Mouse (Mus musculus) left cerebral cortex, postnatal 36 days (tissue): ENCODE data around the gene Asgr1. TPM values are rescaled to one million over a fixed set of nuclear protein-coding genes. Genes with fewer than 3 reads are reported as not detected.

ENCODE experiments used
- DNase-seq, 2 experiments: peaks; one replicate each; pipeline ENCODE4 v3.0.0; 2021 to 2022; ENCODE audit warnings: low spot score in 2 of 2, mixed read lengths in 1 of 2
- intact Hi-C: fragments of 180-260 bp; cut with DNase I; formaldehyde crosslinking; loops from one replicate; pipeline ENCODE4 v1.15.1; 2025
- microRNA-seq: library from miRNA; unstranded; fragments of <30 nt; microRNA quantifications from one replicate; pipeline ENCODE4 v1.2.0, GENCODE M21; 2022
- total RNA-seq, 2 experiments: library from RNA; stranded (reverse); gene quantifications; 2 replicates each; pipeline ENCODE4 v1.2.3; 2021

Asgr1 gene
- total RNA-seq, 2 experiments from 2014 or later = 0.99 to 1.1 TPM

DNA sequence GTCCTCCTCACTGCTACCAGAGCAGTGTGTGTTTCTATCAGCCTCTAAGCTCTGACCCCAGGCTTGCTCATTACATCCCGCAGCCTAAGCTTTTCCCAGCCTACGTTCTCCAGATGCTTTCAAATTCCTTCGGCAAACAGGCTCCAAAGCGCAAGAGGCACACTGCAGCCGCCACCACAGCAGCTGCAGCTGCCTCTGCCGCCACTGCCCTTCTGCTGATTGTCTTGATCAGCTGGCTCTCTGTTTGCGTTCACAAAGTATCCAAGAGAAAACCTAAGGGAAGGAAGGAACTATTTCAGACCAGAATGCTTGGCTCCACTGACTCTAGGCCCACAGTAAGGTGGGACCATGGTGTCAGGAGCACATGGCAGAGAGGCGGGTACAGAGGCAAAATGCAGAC lies 53.2 kb downstream of the Asgr1 start:
- intact Hi-C loops = no loop called here
- no peak for DNase-seq

Small RNA genes lying within 50 kb of the gene (microRNA-seq; reads per million reads assigned to microRNA genes)
- gene Mir324 = 8,685 reads per million, percentile 94 among the genes with 10 or more reads in this experiment

Other genes with a start within 250 kb of the Asgr1 start
- gene Tmem102, start 248.5 kb upstream of the Asgr1 start, total RNA-seq = not detected
- not detected for gene Gm39566, start 238.8 kb upstream of the Asgr1 start, total RNA-seq
- gene Spem2, start 235.6 kb upstream of the Asgr1 start, total RNA-seq = not detected
- under 1 TPM; 0.52 TPM for gene Spem1, start 231.9 kb upstream of the Asgr1 start, total RNA-seq
- 100 to 1,000 TPM; 239 to 241 TPM for gene Nlgn2, start 216.3 kb upstream of the Asgr1 start, total RNA-seq
- 100 to 1,000 TPM; 111 to 130 TPM for gene Tmem256, start 215.6 kb upstream of the Asgr1 start, total RNA-seq
- gene Plscr3, start 207.7 kb upstream of the Asgr1 start, total RNA-seq = 10 to 100 TPM; 18.4 to 18.7 TPM
- not detected for gene Tnk1, start 195.4 kb upstream of the Asgr1 start, total RNA-seq
- gene Tmem95, start 176.1 kb upstream of the Asgr1 start, total RNA-seq = not detected
- gene Kctd11, start 172.7 kb upstream of the Asgr1 start, total RNA-seq = 1 to 10 TPM in 1 of 2 experiments, under 1 TPM in 1; 0.93 to 1.3 TPM
- under 1 TPM in 1 of 2 experiments, not detected in 1; 0.27 TPM for gene Acap1, start 158.5 kb upstream of the Asgr1 start, total RNA-seq
- gene 2810408A11Rik, start 153.1 kb upstream of the Asgr1 start, total RNA-seq = under 1 TPM in 1 of 2 experiments, not detected in 1; 0.64 TPM
- 100 to 1,000 TPM; 114 to 121 TPM for gene Neurl4, start 153.0 kb upstream of the Asgr1 start, total RNA-seq
- 10 to 100 TPM; 25.9 to 32.4 TPM for gene Gps2, start 140.2 kb upstream of the Asgr1 start, total RNA-seq
- 100 to 1,000 TPM; 406 to 453 TPM for gene Eif5a, start 132.1 kb upstream of the Asgr1 start, total RNA-seq
- 10 to 100 TPM in 1 of 2 experiments, 1 to 10 TPM in 1; 4.6 to 14.7 TPM for gene Ybx2, start 118.3 kb upstream of the Asgr1 start, total RNA-seq
- gene Slc2a4, start 105.9 kb upstream of the Asgr1 start, total RNA-seq = 1 to 10 TPM; 3.6 to 4.4 TPM
- gene Cldn7, start 89.3 kb upstream of the Asgr1 start, total RNA-seq = not detected
- 100 to 1,000 TPM; 112 to 128 TPM for gene Ctdnep1, start 72.9 kb upstream of the Asgr1 start, total RNA-seq
- gene Elp5, start 71.6 kb upstream of the Asgr1 start, total RNA-seq = 10 to 100 TPM; 79.2 to 88.5 TPM
- 100 to 1,000 TPM; 199 to 219 TPM for gene Gabarap, start 62.9 kb upstream of the Asgr1 start, total RNA-seq
- 10 to 100 TPM; 41.3 to 46.1 TPM for gene Phf23, start 58.3 kb upstream of the Asgr1 start, total RNA-seq
- 10 to 100 TPM; 25.4 to 36.0 TPM for gene Dvl2, start 53.5 kb upstream of the Asgr1 start, total RNA-seq
- 10 to 100 TPM; 54.3 to 58.5 TPM for gene Acadvl, start 38.7 kb upstream of the Asgr1 start, total RNA-seq
- gene Dlg4, start 37.1 kb upstream of the Asgr1 start, total RNA-seq = 100 to 1,000 TPM; 867 to 894 TPM
- not detected for gene Asgr2, start 38.6 kb downstream of the Asgr1 start, total RNA-seq
- 1 to 10 TPM in 1 of 2 experiments, under 1 TPM in 1; 0.72 to 1.4 TPM for gene Mgl2, start 76.2 kb downstream of the Asgr1 start, total RNA-seq
- gene Clec10a, start 102.1 kb downstream of the Asgr1 start, total RNA-seq = 1 to 10 TPM; 1.3 to 1.8 TPM
- 10 to 100 TPM; 30.7 to 38.2 TPM for gene Slc16a11, start 158.7 kb downstream of the Asgr1 start, total RNA-seq
- 1 to 10 TPM; 7.2 to 8.1 TPM for gene Slc16a13, start 167.0 kb downstream of the Asgr1 start, total RNA-seq
- 1 to 10 TPM; 1.7 to 1.8 TPM for gene Bcl6b, start 175.7 kb downstream of the Asgr1 start, total RNA-seq
- 10 to 100 TPM; 46.9 to 50.3 TPM for gene 0610010K14Rik, start 183.8 kb downstream of the Asgr1 start, total RNA-seq
- 1 to 10 TPM; 5.3 to 6.4 TPM for gene Gm21988, start 185.7 kb downstream of the Asgr1 start, total RNA-seq
- gene Rnasek, start 185.8 kb downstream of the Asgr1 start, total RNA-seq = 100 to 1,000 TPM; 246 to 287 TPM
- gene Alox12, start 201.3 kb downstream of the Asgr1 start, total RNA-seq = under 1 TPM; 0.25 to 0.43 TPM